Mouse (Mus musculus): Measurements from ENCODE around the gene Ppp1r14b.

DNA sequence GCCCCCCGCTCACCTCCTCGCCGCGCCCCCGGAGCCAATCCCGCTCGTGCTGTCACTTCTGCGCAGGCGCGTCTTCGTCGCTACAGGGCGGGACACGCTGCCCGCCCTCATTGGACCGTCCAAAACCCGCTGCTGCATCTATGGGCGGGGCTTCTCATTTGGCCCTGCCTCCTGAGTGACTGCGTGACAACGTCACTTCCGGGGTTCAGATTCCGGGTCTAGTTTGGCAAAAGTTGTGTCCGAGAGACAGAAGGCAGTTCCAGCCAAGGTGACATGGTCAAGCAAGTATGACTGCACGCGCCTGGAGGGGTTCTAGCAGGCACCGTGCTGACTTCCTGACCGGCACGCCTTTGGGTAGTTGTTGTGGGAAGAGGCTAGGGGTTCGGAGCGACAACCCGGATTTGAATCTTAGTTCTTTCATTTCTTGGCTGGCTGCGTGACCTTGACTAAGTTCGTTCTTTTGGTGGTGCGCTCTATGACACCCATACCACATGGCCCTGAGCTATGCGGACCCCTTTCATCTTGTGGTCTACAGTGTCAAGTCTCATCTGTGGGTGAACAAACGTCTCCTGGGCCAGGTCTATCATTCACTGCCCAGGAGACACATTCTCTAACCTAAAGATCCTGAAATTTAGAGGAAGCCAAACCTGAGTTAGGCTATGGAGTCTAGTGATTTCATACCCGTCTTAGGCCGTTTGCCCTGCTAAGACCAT is 5.8 kb downstream of the Ppp1r14b start, which contains the start of gene Fkbp2:
- TF ChIP-seq POLR2A (IDR thresholded peaks at IDR 0.05; ENCODE audit: borderline replicate concordance, extremely low read depth, insufficient read depth, insufficient read length, poor library complexity, severe bottlenecking) (no peak), CTCF (IDR thresholded peaks at IDR 0.05; ENCODE audit: borderline replicate concordance, extremely low read depth, insufficient read depth, insufficient read length) (no peak)
